Mouse (Mus musculus) CH12.LX (cell line): Measurements from ENCODE around the gene Dnajc22. TPM values are rescaled to one million over a fixed set of nuclear protein-coding genes. Genes with fewer than 3 reads are reported as not detected.
"Not testable (repeated sequence)": the region's sequence is repeated elsewhere in the genome, so short reads cannot be mapped to it uniquely, and the experiment has no call there.

Experiments
- DNase-seq: peaks from one replicate; pipeline ENCODE4 v3.0.0-alpha.2; 2013; ENCODE audit errors: extremely low read depth
- H3K27ac ChIP-seq: 2 replicates; pipeline ENCODE4 v1.5.1; 2012; ENCODE audit warnings: low read depth, mild to moderate bottlenecking, control low read depth, moderate library complexity; ENCODE audit not compliant: insufficient read depth
- H3K27me3 ChIP-seq: replicated peaks from 2 replicates; pipeline ENCODE3; 2012; ENCODE audit warnings: inconsistent platforms
- H3K36me3 ChIP-seq, 2 experiments: replicated peaks in 1 of 2; 2 replicates each; pipeline versions ENCODE3 to v1.6.1; 2012; ENCODE audit warnings: inconsistent platforms in 1 of 2, low read length in 1 of 2, mild to moderate bottlenecking in 1 of 2, mixed read lengths in 1 of 2, moderate library complexity in 1 of 2; ENCODE audit not compliant: control insufficient read depth in 1 of 2, insufficient read depth in 1 of 2
- H3K4me1 ChIP-seq, 2 experiments: 2 replicates each; pipeline ENCODE4 v1.6.1; 2012; ENCODE audit warnings: inconsistent platforms in 1 of 2, moderate library complexity in 1 of 2; ENCODE audit not compliant: insufficient read depth in 2 of 2, control insufficient read depth in 1 of 2
- H3K4me2 ChIP-seq: 2 replicates; pipeline ENCODE4 v1.6.1; 2012; ENCODE audit warnings: low read depth, mild to moderate bottlenecking, control low read depth; ENCODE audit not compliant: poor library complexity, insufficient read depth, severe bottlenecking
- H3K4me3 ChIP-seq, 3 experiments: fragments of 150-350 bp in 1 of 3; sonication (generic) in 1 of 3; replicated peaks in 1 of 3; 2 replicates each; pipeline versions ENCODE3 to v1.5.1; 2011 to 2012; ENCODE audit warnings: low read depth in 2 of 3, low read length in 2 of 3, mild to moderate bottlenecking in 2 of 3, moderate library complexity in 2 of 3, control low read depth in 1 of 3, improper control_type of control experiment in 1 of 3, inconsistent platforms in 1 of 3, mixed read lengths in 1 of 3; ENCODE audit not compliant: poor library complexity in 1 of 3
- H3K79me2 ChIP-seq: replicated peaks from 2 replicates; pipeline ENCODE4 v1.6.1; 2012; ENCODE audit warnings: mild to moderate bottlenecking, moderate library complexity; ENCODE audit not compliant: control insufficient read depth, poor library complexity, insufficient read depth, severe bottlenecking; ENCODE audit errors: extremely low read depth
- H3K9ac ChIP-seq: 2 replicates; pipeline ENCODE4 v1.6.1; 2012; ENCODE audit warnings: low read depth, mild to moderate bottlenecking, control low read depth, moderate library complexity; ENCODE audit not compliant: insufficient read depth
- H3K9me3 ChIP-seq: replicated peaks from 2 replicates; pipeline ENCODE3; 2012; ENCODE audit warnings: low read length, inconsistent platforms, mixed read lengths
- CHD2 ChIP-seq: IDR thresholded peaks from 2 replicates; pipeline ENCODE4 v1.6.1; 2011; ENCODE audit warnings: low read length, improper control_type of control experiment
- ELF1 ChIP-seq: IDR thresholded peaks from 2 replicates; pipeline ENCODE4 v1.6.1; 2014; ENCODE audit warnings: low read depth, mild to moderate bottlenecking, inconsistent platforms, low read length, improper control_type of control experiment
- KAT2A ChIP-seq: IDR thresholded peaks from 2 replicates; pipeline ENCODE4 v1.6.1; 2012; ENCODE audit warnings: low read length, improper control_type of control experiment, inconsistent platforms; ENCODE audit not compliant: insufficient replicate concordance
- MAFK ChIP-seq: IDR thresholded peaks from 2 replicates; pipeline ENCODE4 v1.6.1; 2011; ENCODE audit warnings: low read length, improper control_type of control experiment; ENCODE audit not compliant: insufficient replicate concordance
- MAX ChIP-seq: IDR thresholded peaks from 2 replicates; pipeline ENCODE4 v1.6.1; 2011; ENCODE audit warnings: low read length, improper control_type of control experiment
- MAZ ChIP-seq: IDR thresholded peaks from 2 replicates; pipeline ENCODE4 v1.6.1; 2012; ENCODE audit warnings: low read depth, mild to moderate bottlenecking, inconsistent platforms, low read length, improper control_type of control experiment, moderate library complexity
- MEF2A ChIP-seq: IDR thresholded peaks from 2 replicates; pipeline ENCODE4 v1.6.1; 2014; ENCODE audit warnings: low read depth, mild to moderate bottlenecking, inconsistent platforms, low read length, improper control_type of control experiment, borderline replicate concordance
- MXI1 ChIP-seq: IDR thresholded peaks from 2 replicates; pipeline ENCODE4 v1.6.1; 2011; ENCODE audit warnings: mild to moderate bottlenecking, low read depth, low read length, improper control_type of control experiment
- NELFE ChIP-seq: IDR thresholded peaks from 2 replicates; pipeline ENCODE4 v1.6.1; 2011; ENCODE audit warnings: low read depth, low read length, improper control_type of control experiment
- NRF1 ChIP-seq: IDR thresholded peaks from 2 replicates; pipeline ENCODE4 v1.6.1; 2014; ENCODE audit warnings: low read depth, mild to moderate bottlenecking, inconsistent platforms, low read length, improper control_type of control experiment, moderate library complexity
- PAX5 ChIP-seq: IDR thresholded peaks from 2 replicates; pipeline ENCODE4 v1.6.1; 2012; ENCODE audit warnings: low read length, inconsistent platforms, mixed read lengths
- POLR2A ChIP-seq: IDR thresholded peaks from 2 replicates; pipeline ENCODE4 v1.6.1; 2011; ENCODE audit warnings: low read depth, mild to moderate bottlenecking, improper control_type of control experiment, low read length
- POLR2AphosphoS2 ChIP-seq: IDR thresholded peaks from 2 replicates; pipeline ENCODE4 v1.6.1; 2011; ENCODE audit warnings: low read depth, low read length, improper control_type of control experiment
- RAD21 ChIP-seq: IDR thresholded peaks from 2 replicates; pipeline ENCODE4 v1.6.1; 2011; ENCODE audit warnings: low read depth, mild to moderate bottlenecking, low read length, improper control_type of control experiment, moderate library complexity
- RCOR1 ChIP-seq: conservative IDR thresholded peaks from 2 replicates; pipeline ENCODE4 v1.6.1; 2012; ENCODE audit warnings: low read depth, mild to moderate bottlenecking, inconsistent platforms, low read length, improper control_type of control experiment
- SIN3A ChIP-seq: IDR thresholded peaks from 2 replicates; pipeline ENCODE4 v1.6.1; 2012; ENCODE audit warnings: low read length, improper control_type of control experiment, inconsistent platforms
- SMC3 ChIP-seq: IDR thresholded peaks from 2 replicates; pipeline ENCODE4 v1.6.1; 2011; ENCODE audit warnings: low read depth, low read length, improper control_type of control experiment
- TBP ChIP-seq: conservative IDR thresholded peaks from 2 replicates; pipeline ENCODE4 v1.6.1; 2011; ENCODE audit warnings: low read depth, low read length, improper control_type of control experiment
- USF2 ChIP-seq: conservative IDR thresholded peaks from 2 replicates; pipeline ENCODE4 v1.6.1; 2011; ENCODE audit warnings: low read depth, low read length, improper control_type of control experiment
- ZNF384 ChIP-seq: IDR thresholded peaks from 2 replicates; pipeline ENCODE4 v1.6.1; 2012; ENCODE audit warnings: low read depth, low read length, improper control_type of control experiment, inconsistent platforms
- dilution Hi-C: fragments of 300-500 bp; cut with MboI; formaldehyde crosslinking; loops from 2 replicates; pipeline ENCODE4 v1.14.3; 2020; ENCODE audit warnings: low sequenced_read_pairs; ENCODE audit not compliant: extremely low pct_unique_long_range_greater_than_20kb, extremely low pct_ligation_motif_present
- in situ Hi-C: fragments of 300-500 bp; cut with MboI; formaldehyde crosslinking; loops from 3 replicates; pipeline ENCODE4 v1.14.3; 2019; ENCODE audit warnings: low sequenced_read_pairs, low pct_ligation_motif_present, low pct_unique_long_range_greater_than_20kb, mixed read lengths
- polyA plus RNA-seq: library from polyadenylated mRNA; unstranded; fragments of >175 nt; gene quantifications from 2 replicates; pipeline ENCODE4 v1.2.1, GENCODE M21; 2012; ENCODE audit warnings: low read depth; ENCODE audit not compliant: insufficient read length
- total RNA-seq, 2 experiments: library from RNA; depleted of rRNA; stranded (reverse); fragments of 300-350 nt in 1 of 2; fragments of >200 nt in 1 of 2; gene quantifications; 2 replicates each; pipeline ENCODE4 v1.2.3; 2012 to 2014

Gene Dnajc22
- total and polyA plus RNA-seq, 3 experiments = 10.0 to 24.2 (median 12.4) TPM

GRCm38 (mm10) chr15:99074600-99075333, 18.2 kb upstream of the Dnajc22 start (continued):
- peak; percentile 59 for TF ChIP-seq MAZ
- TF ChIP-seq NELFE = peak; percentile 84
- TF ChIP-seq NRF1 = peak; percentile 48
- TF ChIP-seq KAT2A = peak; percentile 66; the same call in 1 of the 2 replicates
- TF ChIP-seq RCOR1 = no peak
- peak; percentile 98 for TF ChIP-seq SIN3A
- TF ChIP-seq ZNF384 = no peak
- no peak for TF ChIP-seq MAFK
- no peak for TF ChIP-seq SMC3
- peak; percentile 83 for TF ChIP-seq MXI1
- no peak for TF ChIP-seq PAX5
- peak; percentile 70 for TF ChIP-seq ELF1
- TF ChIP-seq RAD21 = no peak
- no peak for TF ChIP-seq USF2
- peak; percentile 99 for TF ChIP-seq CHD2
- TF ChIP-seq POLR2A = peak; percentile 87
- TF ChIP-seq MAX = peak; percentile 11; the same call in 1 of the 2 replicates
- peak; percentile 58 for TF ChIP-seq TBP
- no peak; the same call in none of the 2 replicates for TF ChIP-seq MEF2A
- peak; percentile 86 for TF ChIP-seq POLR2AphosphoS2
- TF ChIP-seq, all 38 proteins: peak for 19

DNA sequence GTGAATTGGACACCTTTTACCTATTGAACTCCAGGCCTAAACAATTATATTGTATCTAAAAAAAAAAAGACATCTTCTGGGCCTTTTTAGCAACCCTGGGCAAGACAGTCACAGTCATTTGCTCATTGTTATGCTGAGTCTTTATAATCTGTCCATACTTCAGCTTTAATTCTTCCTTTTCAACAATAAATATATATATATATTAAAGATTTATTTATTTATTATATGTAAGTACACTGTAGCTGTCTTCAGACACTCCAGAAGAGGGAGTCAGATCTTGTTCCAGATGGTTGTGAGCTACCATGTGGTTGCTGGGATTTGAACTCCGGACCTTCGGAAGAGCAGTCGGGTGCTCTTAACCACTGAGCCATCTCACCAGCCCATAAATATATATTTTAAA, 17.0 kb upstream of the Dnajc22 start:
- in situ Hi-C loops = not testable (repeated sequence)
- Histone ChIP-seq H3K4me3 (peak overlapping the region in 2 of 3 experiments; percentile 68 to 77), H3K9ac (peak overlapping the region; percentile 95; the same call in 1 of the 2 replicates)

More for the DNA sequence above, 17.0 kb upstream of the Dnajc22 start:
- dilution Hi-C loops, H3K9me3 ChIP-seq, H3K27ac ChIP-seq, DNase-seq, H3K27me3 ChIP-seq: not testable (repeated sequence)
- H3K79me2 ChIP-seq = peaks cover 11% of the 10 kb centered on the region
- H3K36me3 ChIP-seq = peaks cover 36 to 47% of the 10 kb centered on the region in 2 experiments
- peaks cover 6 to 34% of the 10 kb centered on the region in 2 experiments; a peak in 3 of 4 replicates for H3K4me1 ChIP-seq
- peak overlapping the region; percentile 88 for H3K4me2 ChIP-seq
